Mouse (Mus musculus) kidney, embryonic 14.5 days (tissue): ENCODE results near the gene Zmym2. TPM values are rescaled to one million over a fixed set of nuclear protein-coding genes. Genes with fewer than 3 reads are reported as not detected.

Source experiments
- ATAC-seq: fragments of 200-750 bp; cut with Nextera tagmentation; 2 replicates; pipeline ENCODE4 v1.8.0; 2017; ENCODE audit warnings: moderate number of reproducible peaks, mild to moderate bottlenecking, moderate TSS enrichment, moderate library complexity; ENCODE audit not compliant: low FRiP score, low TSS enrichment
- H3K27ac ChIP-seq: fragments of 300-500 bp; sonication (generic); 2 replicates; pipeline ENCODE4 v1.5.1; 2014; ENCODE audit warnings: low read depth, mild to moderate bottlenecking, low read length, moderate library complexity, mixed read lengths
- H3K27me3 ChIP-seq: fragments of 300-500 bp; sonication (generic); 2 replicates; pipeline ENCODE4 v1.6.1; 2014; ENCODE audit warnings: mild to moderate bottlenecking, low read length; ENCODE audit not compliant: control insufficient read depth, insufficient read depth
- H3K36me3 ChIP-seq: fragments of 300-500 bp; sonication (generic); 2 replicates; pipeline ENCODE4 v1.6.1; 2014; ENCODE audit warnings: low read length, mixed read lengths; ENCODE audit not compliant: control insufficient read depth, insufficient read depth
- H3K4me1 ChIP-seq: fragments of 300-500 bp; sonication (generic); 2 replicates; pipeline ENCODE4 v1.6.1; 2014; ENCODE audit warnings: low read length, mixed read lengths; ENCODE audit not compliant: control insufficient read depth, insufficient read depth
- H3K4me2 ChIP-seq: fragments of 300-500 bp; sonication (generic); replicated peaks from 2 replicates; pipeline ENCODE4 v1.6.1; 2014; ENCODE audit warnings: low read depth, mild to moderate bottlenecking, low read length
- H3K4me3 ChIP-seq: fragments of 300-500 bp; sonication (generic); 2 replicates; pipeline ENCODE4 v1.5.1; 2014; ENCODE audit warnings: mild to moderate bottlenecking, low read length
- H3K9ac ChIP-seq: fragments of 300-500 bp; sonication (generic); 2 replicates; pipeline ENCODE4 v1.6.1; 2014; ENCODE audit warnings: low read depth, mild to moderate bottlenecking, low read length, moderate library complexity
- H3K9me3 ChIP-seq: fragments of 300-500 bp; sonication (generic); 2 replicates; pipeline ENCODE4 v1.6.1; 2016; ENCODE audit warnings: low read length; ENCODE audit not compliant: control insufficient read depth
- WGBS: fragments of 180-500 bp; shearing (Covaris S2); extraction: QIAGEN DNeasy Blood & Tissue Kit; methylation state at CpG from one replicate; pipeline ENCODE4 v1.1.7; 2014; 5-methylcytosine and 5-hydroxymethylcytosine counted together
- polyA plus RNA-seq: library from polyadenylated mRNA; unstranded; fragments of >200 nt; fragmentation: Nextera tagmentation; extraction: Ambion mirVana; gene quantifications from 2 replicates; pipeline ENCODE4 v1.2.1, GENCODE M21; 2014

Zmym2 gene
- polyA plus RNA-seq, 1 experiment from 2014 or later, result 50.5 TPM

GRCm38 (mm10) chr14:56896521-56896920 is 10.1 kb downstream of the Zmym2 start:
- Histone ChIP-seq H3K4me3 (no peak overlapping the region), H3K27me3 (no peaks in the 10 kb centered on the region), H3K27ac (no peak overlapping the region), H3K9ac (no peak overlapping the region), H3K36me3 (peaks cover 23% of the 10 kb centered on the region; the same call in 1 of the 2 replicates), H3K9me3 (no peaks in the 10 kb centered on the region), H3K4me1 (no peaks in the 10 kb centered on the region), H3K4me2 (no peak overlapping the region)
- WGBS, result 94% methylated on average over 1 of the region's 1 CpGs
- ATAC-seq, result no peak

DNA sequence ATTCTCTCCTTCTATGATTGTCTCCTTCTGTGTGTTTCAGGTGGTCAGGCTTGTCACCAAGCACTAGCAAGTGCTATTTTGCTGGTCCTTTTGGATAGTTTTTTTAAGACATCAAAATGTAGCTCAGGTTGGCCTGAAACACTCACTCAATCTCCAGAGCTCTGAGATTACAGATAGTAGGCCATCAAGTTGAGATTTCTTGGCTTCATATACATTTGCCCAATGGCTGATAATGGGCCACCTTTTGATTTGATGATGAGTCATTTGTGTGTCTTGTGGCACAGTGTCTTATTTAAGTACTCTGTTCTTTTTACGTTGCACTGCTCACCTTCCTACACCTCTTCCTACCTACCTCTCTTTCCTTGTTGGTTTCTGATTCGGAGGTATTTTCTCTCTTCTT is 11.0 kb downstream of the Zmym2 start:
- no peak overlapping the region for H3K27ac ChIP-seq
- H3K9ac ChIP-seq, result no peak overlapping the region
- H3K9me3 ChIP-seq, result no peaks in the 10 kb centered on the region
- H3K27me3 ChIP-seq, result no peaks in the 10 kb centered on the region
- H3K4me1 ChIP-seq, result no peaks in the 10 kb centered on the region
- H3K4me2 ChIP-seq, result no peak overlapping the region
- peaks cover 28% of the 10 kb centered on the region; the same call in 1 of the 2 replicates for H3K36me3 ChIP-seq
- 96% methylated on average over 2 of the region's 2 CpGs for WGBS
- no peak overlapping the region for H3K4me3 ChIP-seq
- ATAC-seq, result no peak

GRCm38 (mm10) chr14:56899656-56900055 is 13.2 kb downstream of the Zmym2 start:
- H3K4me2 ChIP-seq, result no peak overlapping the region
- H3K4me3 ChIP-seq, result no peak overlapping the region
- H3K4me1 ChIP-seq, result no peaks in the 10 kb centered on the region
- H3K27me3 ChIP-seq, result no peaks in the 10 kb centered on the region
- peaks cover 34% of the 10 kb centered on the region for H3K36me3 ChIP-seq
- no peaks in the 10 kb centered on the region for H3K9me3 ChIP-seq
- no peak overlapping the region for H3K27ac ChIP-seq
- no peak overlapping the region for H3K9ac ChIP-seq
- ATAC-seq, result no peak

DNA sequence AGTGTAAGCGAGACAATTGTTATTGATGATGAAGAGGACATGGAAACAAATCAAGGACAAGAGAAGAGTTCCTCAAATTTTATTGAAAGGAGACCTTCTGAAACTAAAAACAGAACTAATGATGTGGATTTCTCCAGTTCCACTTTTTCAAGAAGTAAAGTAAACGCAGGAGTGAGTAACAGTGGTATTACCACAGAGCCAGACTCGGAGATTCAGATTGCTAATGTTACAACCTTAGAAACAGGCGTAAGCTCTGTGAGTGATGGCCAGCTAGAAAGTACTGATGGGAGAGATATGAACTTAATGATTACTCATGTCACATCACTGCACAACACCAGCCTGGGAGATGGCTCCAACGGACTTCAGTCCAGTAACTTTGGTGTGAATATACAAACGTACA is 16.6 kb downstream of the Zmym2 start:
- Histone ChIP-seq H3K9me3 (no peaks in the 10 kb centered on the region), H3K4me3 (no peak overlapping the region), H3K4me1 (no peaks in the 10 kb centered on the region), H3K27me3 (no peaks in the 10 kb centered on the region), H3K36me3 (peaks cover 34% of the 10 kb centered on the region), H3K9ac (no peak overlapping the region), H3K27ac (no peak overlapping the region), H3K4me2 (no peak overlapping the region)
- WGBS, result 86% methylated on average over 6 of the region's 6 CpGs
- no peak for ATAC-seq

GRCm38 (mm10) chr14:56905696-56906095 is 19.2 kb downstream of the Zmym2 start:
- Histone ChIP-seq H3K9me3 (no peaks in the 10 kb centered on the region), H3K4me1 (no peaks in the 10 kb centered on the region), H3K9ac (no peak overlapping the region), H3K4me3 (no peak overlapping the region), H3K27me3 (no peaks in the 10 kb centered on the region), H3K36me3 (peaks cover 38% of the 10 kb centered on the region), H3K4me2 (no peak overlapping the region), H3K27ac (no peak overlapping the region)
- ATAC-seq, result no peak
- 94% methylated on average over 1 of the region's 1 CpGs for WGBS

GRCm38 (mm10) chr14:56918532-56918931 is 32.1 kb downstream of the Zmym2 start:
- H3K36me3 ChIP-seq, result peaks cover 40% of the 10 kb centered on the region; the same call in 1 of the 2 replicates

DNA sequence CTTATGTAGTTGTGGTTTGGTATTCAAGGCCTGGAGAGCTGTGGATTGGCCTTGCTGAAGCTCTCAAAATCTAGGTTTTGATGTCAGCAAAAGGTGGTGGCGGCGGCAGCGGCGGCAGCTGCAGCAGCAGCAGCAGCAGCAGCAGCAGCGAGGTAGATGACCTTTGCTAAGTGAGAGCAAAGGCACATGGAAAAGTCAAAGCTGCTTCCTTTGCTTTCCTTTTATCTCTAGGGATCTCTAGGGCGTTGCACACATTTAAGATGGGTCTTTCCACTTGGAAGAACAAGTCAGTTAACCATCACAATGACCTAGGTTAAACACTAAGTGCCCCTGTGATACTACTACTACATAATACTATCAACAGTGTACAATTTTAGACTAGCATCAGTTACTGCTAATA is 49.0 kb downstream of the Zmym2 start:
- H3K4me2 ChIP-seq, result no peak overlapping the region
- peaks cover 54% of the 10 kb centered on the region for H3K36me3 ChIP-seq

More at GRCm38 (mm10) chr14:56918532-56918931, 32.1 kb downstream of the Zmym2 start:
- H3K27me3 ChIP-seq, result no peaks in the 10 kb centered on the region
- 78% methylated on average over 3 of the region's 3 CpGs for WGBS
- H3K4me3 ChIP-seq, result no peak overlapping the region
- H3K4me2 ChIP-seq, result no peak overlapping the region
- no peaks in the 10 kb centered on the region for H3K4me1 ChIP-seq
- H3K9ac ChIP-seq, result no peak overlapping the region
- H3K9me3 ChIP-seq, result no peaks in the 10 kb centered on the region
- no peak overlapping the region for H3K27ac ChIP-seq
- no peak for ATAC-seq

DNA sequence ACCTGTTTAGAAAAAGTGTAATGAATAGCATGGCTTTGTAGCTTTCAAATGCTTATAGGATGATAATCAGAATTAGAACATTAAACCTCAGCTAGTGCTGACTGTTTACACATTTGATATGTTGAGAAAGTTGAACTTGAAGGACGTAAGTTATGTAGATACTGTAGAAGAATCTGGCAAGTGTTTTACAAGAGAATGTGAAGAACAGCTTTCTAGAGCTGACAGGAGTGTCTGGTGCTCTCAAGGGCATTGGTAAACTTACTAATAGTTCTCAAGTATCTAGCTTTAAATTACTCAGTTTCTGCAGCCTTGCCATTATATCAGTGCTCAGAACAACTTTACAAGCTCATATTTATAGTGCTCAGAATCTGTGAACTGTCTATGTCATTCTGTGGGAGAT is 53.5 kb downstream of the Zmym2 start:
- Histone ChIP-seq H3K9me3 (no peaks in the 10 kb centered on the region), H3K36me3 (peaks cover 65% of the 10 kb centered on the region), H3K4me3 (no peak overlapping the region), H3K4me1 (no peaks in the 10 kb centered on the region), H3K4me2 (no peak overlapping the region), H3K9ac (no peak overlapping the region), H3K27ac (no peak overlapping the region), H3K27me3 (no peaks in the 10 kb centered on the region)
- 96% methylated on average over 1 of the region's 1 CpGs for WGBS
- ATAC-seq, result no peak

More for the DNA sequence above, 49.0 kb downstream of the Zmym2 start:
- Histone ChIP-seq H3K27me3 (no peaks in the 10 kb centered on the region), H3K4me3 (no peak overlapping the region), H3K9ac (no peak overlapping the region), H3K9me3 (no peaks in the 10 kb centered on the region), H3K27ac (no peak overlapping the region), H3K4me1 (no peaks in the 10 kb centered on the region)
- no peak for ATAC-seq
- 85% methylated on average over 6 of the region's 6 CpGs for WGBS

GRCm38 (mm10) chr14:56952928-56953327 is 66.5 kb downstream of the Zmym2 start:
- peaks cover 73% of the 10 kb centered on the region for H3K36me3 ChIP-seq

More at GRCm38 (mm10) chr14:56952928-56953327, 66.5 kb downstream of the Zmym2 start:
- H3K9ac ChIP-seq, result no peak overlapping the region
- no peaks in the 10 kb centered on the region for H3K9me3 ChIP-seq
- H3K4me2 ChIP-seq, result no peak overlapping the region
- no peak overlapping the region for H3K27ac ChIP-seq
- no peaks in the 10 kb centered on the region for H3K27me3 ChIP-seq
- no peaks in the 10 kb centered on the region for H3K4me1 ChIP-seq
- no peak overlapping the region for H3K4me3 ChIP-seq
- ATAC-seq, result no peak
- 91% methylated on average over 4 of the region's 4 CpGs for WGBS
